Mouse (Mus musculus) heart, embryonic 14.5 days (tissue): Measurements from ENCODE around the gene Nfkbie. TPM values are rescaled to one million over a fixed set of nuclear protein-coding genes. Genes with fewer than 3 reads are reported as not detected.

Source experiments
- ATAC-seq: fragments of 200-750 bp; cut with Nextera tagmentation; 2 replicates; pipeline ENCODE4 v1.8.0; 2017; ENCODE audit warnings: low read depth, moderate TSS enrichment; ENCODE audit not compliant: insufficient number of reproducible peaks, insufficient read depth, low FRiP score
- H3K27ac ChIP-seq, 2 experiments: fragments of 200-500 bp in 1 of 2; fragments of 300-500 bp in 1 of 2; sonication (generic) in 1 of 2; replicated peaks in 1 of 2; 2 replicates each; pipeline ENCODE4 v1.5.1; 2012 to 2014; ENCODE audit warnings: low read depth in 2 of 2, low read length in 2 of 2, control low read depth in 1 of 2, mild to moderate bottlenecking in 1 of 2, mixed read lengths in 1 of 2; ENCODE audit not compliant: control insufficient read depth in 1 of 2, insufficient read depth in 1 of 2
- H3K27me3 ChIP-seq: fragments of 300-500 bp; sonication (generic); 2 replicates; pipeline ENCODE4 v1.6.1; 2014; ENCODE audit warnings: mild to moderate bottlenecking, low read length, control low read depth; ENCODE audit not compliant: control insufficient read depth, insufficient read depth
- H3K36me3 ChIP-seq: fragments of 300-500 bp; sonication (generic); 2 replicates; pipeline ENCODE4 v1.6.1; 2014; ENCODE audit warnings: mild to moderate bottlenecking, control low read depth, low read length, mixed read lengths; ENCODE audit not compliant: control insufficient read depth, insufficient read depth
- H3K4me1 ChIP-seq, 2 experiments: fragments of 200-500 bp in 1 of 2; fragments of 300-500 bp in 1 of 2; sonication (generic) in 1 of 2; 2 replicates each; pipeline ENCODE4 v1.6.1; 2012 to 2014; ENCODE audit warnings: low read length in 2 of 2, control low read depth in 1 of 2, mixed read lengths in 1 of 2; ENCODE audit not compliant: control insufficient read depth in 2 of 2, insufficient read depth in 2 of 2
- H3K4me2 ChIP-seq: fragments of 300-500 bp; sonication (generic); 2 replicates; pipeline ENCODE4 v1.6.1; 2014; ENCODE audit warnings: mild to moderate bottlenecking, low read length
- H3K4me3 ChIP-seq, 2 experiments: fragments of 200-500 bp in 1 of 2; fragments of 300-500 bp in 1 of 2; sonication (generic) in 1 of 2; 2 replicates each; pipeline ENCODE4 v1.5.1; 2012 to 2014; ENCODE audit warnings: low read length in 2 of 2, mild to moderate bottlenecking in 2 of 2, control low read depth in 1 of 2, low read depth in 1 of 2, moderate library complexity in 1 of 2; ENCODE audit not compliant: control insufficient read depth in 1 of 2, insufficient read depth in 1 of 2
- H3K9ac ChIP-seq: fragments of 300-500 bp; sonication (generic); 2 replicates; pipeline ENCODE4 v1.6.1; 2014; ENCODE audit warnings: mild to moderate bottlenecking, low read length
- H3K9me3 ChIP-seq: fragments of 300-500 bp; sonication (generic); 2 replicates; pipeline ENCODE4 v1.6.1; 2016; ENCODE audit warnings: low read length, control low read depth; ENCODE audit not compliant: control insufficient read depth
- whole genome bisulfite sequencing: fragments of 180-500 bp; shearing (Covaris S2); extraction: QIAGEN DNeasy Blood & Tissue Kit; methylation state at CpG from one replicate; pipeline ENCODE4 v1.1.7; 2014; 5-methylcytosine and 5-hydroxymethylcytosine counted together
- polyA plus RNA-seq: library from polyadenylated mRNA; unstranded; fragments of >200 nt; fragmentation: Nextera tagmentation; extraction: Ambion mirVana; gene quantifications from 2 replicates; pipeline ENCODE4 v1.2.1, GENCODE M21; 2014

Nfkbie gene
- polyA plus RNA-seq, 1 experiment from 2014 or later = 2.9 TPM

GRCm38 (mm10) chr17:45590410-45590809 is 34.9 kb downstream of the Nfkbie start:
- Histone ChIP-seq H3K4me3 (no peak overlapping the region), H3K4me1 (peaks cover 41 to 45% of the 10 kb centered on the region in 2 experiments), H3K9ac (no peak overlapping the region), H3K27me3 (no peaks in the 10 kb centered on the region), H3K36me3 (peaks cover 42% of the 10 kb centered on the region), H3K4me2 (no peak overlapping the region), H3K9me3 (no peaks in the 10 kb centered on the region), H3K27ac (no peak overlapping the region)
- no peak for ATAC-seq
- 78% methylated on average over 6 of the region's 6 CpGs for WGBS

GRCm38 (mm10) chr17:45591701-45592605 is 36.5 kb downstream of the Nfkbie start:
- Histone ChIP-seq H3K9me3 (no peaks in the 10 kb centered on the region), H3K9ac (peak overlapping the region; percentile 55), H3K4me2 (peak overlapping the region; percentile 99), H3K27ac (peak overlapping the region; percentile 47 to 74), H3K27me3 (no peaks in the 10 kb centered on the region), H3K4me3 (peak overlapping the region; percentile 12 to 19; a peak in 3 of 4 replicates), H3K36me3 (peaks cover 32% of the 10 kb centered on the region), H3K4me1 (peaks cover 43 to 51% of the 10 kb centered on the region in 2 experiments)
- ATAC-seq = peak; percentile 1; the same call in 1 of the 2 replicates
- WGBS = 37% methylated on average over 16 of the region's 16 CpGs

GRCm38 (mm10) chr17:45592606-45593431 is 37.3 kb downstream of the Nfkbie start:
- H3K9me3 ChIP-seq = no peaks in the 10 kb centered on the region
- peaks cover 46 to 54% of the 10 kb centered on the region in 2 experiments for H3K4me1 ChIP-seq
- peak overlapping the region; percentile 99 for H3K4me2 ChIP-seq
- no peaks in the 10 kb centered on the region for H3K27me3 ChIP-seq
- 27% methylated on average over 8 of the region's 8 CpGs for WGBS
- H3K27ac ChIP-seq = peak overlapping the region; percentile 47 to 74
- peak overlapping the region; percentile 55 for H3K9ac ChIP-seq
- peaks cover 24% of the 10 kb centered on the region for H3K36me3 ChIP-seq
- ATAC-seq = no peak
- peak overlapping the region; percentile 12 to 19; a peak in 2 of 4 replicates for H3K4me3 ChIP-seq

- H3K9me3 ChIP-seq = no peaks in the 10 kb centered on the region
- peak overlapping the region; percentile 99 for H3K4me2 ChIP-seq
- peak overlapping the region; percentile 4 to 5; a peak in 2 of 4 replicates for H3K4me3 ChIP-seq
- peak overlapping the region in 1 of 2 experiments; percentile 74; a peak in 1 of 4 replicates for H3K27ac ChIP-seq
- no peak for ATAC-seq
- H3K9ac ChIP-seq = peak overlapping the region; percentile 55; the same call in 1 of the 2 replicates
- no peaks in the 10 kb centered on the region for H3K27me3 ChIP-seq
- 38% methylated on average over 8 of the region's 8 CpGs for WGBS
- peaks cover 46 to 54% of the 10 kb centered on the region in 2 experiments for H3K4me1 ChIP-seq
- peaks cover 19% of the 10 kb centered on the region for H3K36me3 ChIP-seq
These were observed 38.0 kb downstream of the Nfkbie start for GRCm38 (mm10) chr17:45593479-45593878.

- Histone ChIP-seq H3K27ac (no peak overlapping the region), H3K9me3 (no peaks in the 10 kb centered on the region), H3K9ac (peak overlapping the region; percentile 82; the same call in 1 of the 2 replicates), H3K4me3 (peak overlapping the region; percentile 68), H3K4me1 (peaks cover 47 to 59% of the 10 kb centered on the region in 2 experiments), H3K27me3 (no peaks in the 10 kb centered on the region), H3K36me3 (peaks cover 11% of the 10 kb centered on the region), H3K4me2 (peak overlapping the region; percentile 99)
- WGBS = 47% methylated on average over 8 of the region's 8 CpGs
- no peak for ATAC-seq
These were observed 38.7 kb downstream of the Nfkbie start for GRCm38 (mm10) chr17:45594195-45594594.

- WGBS = 1% methylated on average over 57 of the region's 58 CpGs
- ATAC-seq = peak; percentile 68
- peak overlapping the region; percentile 82 for H3K9ac ChIP-seq
- H3K4me2 ChIP-seq = peak overlapping the region; percentile 99
- H3K9me3 ChIP-seq = no peaks in the 10 kb centered on the region
- peak overlapping the region; percentile 3 to 69; a peak in 2 of 4 replicates for H3K27ac ChIP-seq
- peaks cover 2% of the 10 kb centered on the region; the same call in 1 of the 2 replicates for H3K36me3 ChIP-seq
- H3K27me3 ChIP-seq = no peaks in the 10 kb centered on the region
- peaks cover 48 to 65% of the 10 kb centered on the region in 2 experiments for H3K4me1 ChIP-seq
- H3K4me3 ChIP-seq = peak overlapping the region; percentile 68
These were observed 39.6 kb downstream of the Nfkbie start for GRCm38 (mm10) chr17:45594881-45595735.
